Mouse (Mus musculus): ENCODE data around the gene Map4k1.

The Map4k1 gene

DNA sequence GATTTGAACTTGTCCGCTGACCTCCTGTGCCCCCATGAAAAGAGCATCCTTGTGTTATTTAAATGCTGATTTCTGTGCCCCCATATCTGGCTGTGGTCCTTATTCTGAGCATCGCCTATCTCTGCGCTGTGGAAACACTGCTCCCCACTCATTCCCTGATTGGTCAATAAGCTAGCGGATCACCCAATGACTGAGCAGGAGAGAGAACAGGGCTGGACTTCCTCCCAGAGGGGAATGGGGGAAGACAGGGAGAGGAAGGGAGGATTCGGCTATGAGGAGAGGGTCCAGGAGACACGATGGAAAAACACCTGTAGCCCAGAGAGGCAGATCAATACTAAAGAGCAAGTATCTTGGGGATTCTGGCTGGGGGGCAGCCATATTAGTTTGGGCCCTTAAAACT, 46.9 kb downstream of the Map4k1 start:
- DNase-seq: no peak

DNA sequence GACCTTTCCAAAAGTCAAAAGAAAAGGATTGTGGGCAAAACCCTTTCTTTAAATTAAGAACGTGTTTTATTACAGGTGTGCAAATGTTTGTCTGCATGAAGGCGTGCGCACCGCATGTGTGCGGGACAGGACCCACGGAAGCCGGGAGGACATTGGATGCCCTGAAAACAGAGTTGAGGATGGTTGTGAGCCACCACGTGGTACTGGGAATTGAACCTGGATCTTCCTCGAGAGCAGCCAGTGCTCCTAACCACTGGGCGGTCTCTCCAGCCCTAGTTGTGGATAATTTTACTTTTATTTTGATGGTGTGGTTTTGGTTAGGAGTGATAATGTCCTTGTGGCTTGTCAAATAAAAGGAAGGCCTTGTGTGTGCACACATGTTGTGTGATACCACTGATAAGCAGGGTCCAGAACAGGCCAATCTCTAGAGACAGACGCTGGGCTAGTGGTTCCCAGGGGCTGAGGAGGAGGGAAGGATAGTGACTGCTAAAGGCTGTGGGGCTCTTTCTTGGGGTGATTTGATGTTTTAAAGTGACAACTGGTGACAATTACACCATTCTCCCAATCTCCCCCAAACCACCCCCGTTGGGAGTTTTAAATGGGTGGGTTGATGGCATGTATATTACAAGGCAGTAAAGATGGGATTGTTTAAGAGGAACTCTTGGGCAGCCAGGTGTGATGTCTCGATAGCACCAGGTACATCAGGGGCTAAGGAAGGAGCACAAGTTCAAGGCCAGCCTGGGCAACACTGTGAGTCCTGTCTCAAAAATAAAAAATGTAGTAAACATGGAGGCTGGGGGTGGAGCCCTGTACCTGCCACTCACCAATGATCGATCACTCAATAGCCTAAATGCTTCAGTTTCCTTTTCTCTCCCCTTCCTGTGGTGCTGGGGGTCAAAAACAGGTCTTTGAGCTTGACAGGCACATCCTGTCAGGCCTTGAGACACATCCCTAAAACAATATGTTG, 48.1 kb downstream of the Map4k1 start:
- no peak for DNase-seq

DNA sequence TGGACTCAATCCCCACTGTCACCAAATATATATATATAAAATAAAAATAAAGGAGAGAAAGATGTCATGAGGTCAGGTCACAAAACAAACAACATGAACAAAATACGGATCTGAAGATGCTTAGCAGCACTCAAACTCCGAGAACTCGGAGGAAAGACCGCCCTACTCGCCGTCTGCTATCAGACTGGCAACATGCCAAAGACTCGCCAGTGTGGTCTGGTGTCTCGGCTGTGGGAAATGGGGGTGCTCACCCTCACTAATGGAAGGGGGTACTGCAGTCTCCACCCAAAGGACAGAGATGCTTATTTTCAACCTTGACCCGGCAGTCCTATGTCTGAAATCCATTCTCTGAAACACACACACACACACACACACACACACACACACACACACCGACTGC, 49.8 kb downstream of the Map4k1 start:
- DNase-seq: no peak

DNA sequence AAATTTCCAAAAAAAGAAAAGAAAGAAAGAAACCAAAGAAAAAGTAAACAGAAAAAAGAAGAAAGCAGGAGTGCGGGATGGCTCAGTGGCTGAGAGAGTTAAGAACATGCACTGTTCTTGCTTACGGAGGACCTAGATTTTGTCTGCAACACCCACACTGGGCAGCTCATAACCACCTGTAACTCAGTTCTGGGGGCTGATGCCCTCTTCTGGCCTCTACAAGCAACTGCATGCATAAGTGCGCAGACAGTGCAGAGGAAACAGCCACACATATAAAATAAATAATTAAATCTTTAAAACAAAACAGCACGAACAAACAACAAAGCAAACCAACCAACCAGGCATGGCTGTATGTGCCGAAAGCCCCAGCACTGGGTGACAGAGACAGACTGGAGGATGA, 50.8 kb downstream of the Map4k1 start:
- no peak for DNase-seq

DNA sequence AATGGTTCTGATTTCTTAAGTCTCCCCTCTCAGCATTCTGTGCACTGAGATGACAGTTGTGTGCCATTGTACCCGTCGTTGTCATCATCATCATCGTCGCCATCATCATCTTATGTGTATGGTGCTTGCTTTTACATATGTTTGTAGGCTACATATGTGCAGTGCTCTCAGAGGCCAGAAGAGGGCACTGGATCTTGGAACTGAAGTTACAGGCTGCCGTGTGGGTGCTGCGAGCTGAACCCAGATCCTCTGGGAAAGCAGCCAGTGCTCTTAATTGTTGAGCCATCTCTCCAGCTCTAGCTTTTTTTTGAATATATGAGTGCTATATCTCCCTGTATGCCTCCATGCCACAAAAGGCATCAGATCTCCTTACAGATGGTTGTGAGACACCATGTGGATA, 55.4 kb downstream of the Map4k1 start:
- DNase-seq: no peak

DNA sequence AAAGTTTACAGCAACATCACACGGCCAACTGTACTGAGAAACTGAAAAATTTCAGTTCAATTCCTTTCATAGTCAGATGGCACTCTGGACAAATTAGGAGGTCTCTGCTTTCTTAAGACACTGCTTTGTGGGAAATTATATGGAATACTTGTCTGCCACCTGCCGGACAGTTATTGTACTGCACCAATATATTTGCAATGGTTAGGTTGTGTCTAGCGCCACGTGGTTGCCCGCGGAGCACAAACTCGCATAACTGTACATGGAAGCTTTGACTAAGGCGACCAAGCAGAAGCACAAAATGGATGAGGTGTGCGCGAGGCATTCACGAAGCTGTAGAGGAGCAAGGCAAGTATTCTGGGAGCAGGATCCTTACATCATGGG, 57.7 kb downstream of the Map4k1 start:
- peak; percentile 87 for DNase-seq

DNA sequence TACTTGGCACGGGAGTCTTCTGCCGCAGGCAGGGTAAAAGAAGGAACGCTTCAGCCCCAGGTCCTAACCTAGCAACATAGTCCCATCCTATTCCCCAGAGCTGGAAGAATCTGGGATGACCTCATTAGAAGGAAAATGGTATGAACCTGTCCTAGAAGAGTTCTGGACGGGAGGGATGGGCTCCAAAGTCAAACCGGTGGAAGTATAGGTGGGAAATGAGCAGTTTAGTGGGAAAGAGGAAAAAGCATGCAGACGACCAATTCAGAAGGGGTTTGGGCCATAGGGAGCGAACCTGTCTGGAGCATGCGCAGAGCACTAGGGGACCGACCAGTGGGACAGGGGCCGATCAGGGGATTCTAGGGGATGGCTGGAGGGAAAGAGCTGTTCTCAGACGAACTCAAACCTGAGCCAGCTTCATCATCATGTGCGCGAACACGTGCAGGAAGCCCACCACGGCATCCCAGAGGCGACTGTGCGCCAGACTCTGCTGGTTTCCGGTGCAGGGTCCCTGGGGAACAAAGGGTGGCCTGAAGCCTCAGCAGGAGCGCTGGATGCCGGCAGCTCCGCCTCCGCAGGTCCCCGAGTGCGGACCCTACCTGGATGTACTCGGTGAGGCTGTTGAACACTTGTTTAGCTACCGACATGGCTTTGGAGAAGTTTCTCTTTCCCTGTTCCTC, 58.3 kb downstream of the Map4k1 start:
- DNase-seq: no peak

DNA sequence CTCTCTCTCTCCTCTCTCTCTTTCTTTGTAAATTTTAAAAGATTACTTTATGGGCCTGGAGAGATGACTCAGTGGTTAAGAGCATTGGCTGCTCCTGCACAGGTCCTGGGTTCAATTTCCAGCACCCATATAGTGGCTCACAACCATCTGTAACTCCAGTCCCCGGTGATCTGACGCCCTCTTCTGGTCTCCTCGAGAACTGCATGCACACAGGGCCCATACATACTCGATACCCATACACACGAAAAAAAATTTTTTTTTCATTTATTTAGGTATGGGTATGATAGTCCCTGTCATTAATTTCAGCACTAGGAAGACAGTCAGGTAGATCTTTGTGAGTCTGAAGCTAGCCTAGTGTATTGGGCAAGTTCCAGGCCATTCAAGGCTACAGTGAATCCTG, 59.3 kb downstream of the Map4k1 start:
- DNase-seq: no peak

DNA sequence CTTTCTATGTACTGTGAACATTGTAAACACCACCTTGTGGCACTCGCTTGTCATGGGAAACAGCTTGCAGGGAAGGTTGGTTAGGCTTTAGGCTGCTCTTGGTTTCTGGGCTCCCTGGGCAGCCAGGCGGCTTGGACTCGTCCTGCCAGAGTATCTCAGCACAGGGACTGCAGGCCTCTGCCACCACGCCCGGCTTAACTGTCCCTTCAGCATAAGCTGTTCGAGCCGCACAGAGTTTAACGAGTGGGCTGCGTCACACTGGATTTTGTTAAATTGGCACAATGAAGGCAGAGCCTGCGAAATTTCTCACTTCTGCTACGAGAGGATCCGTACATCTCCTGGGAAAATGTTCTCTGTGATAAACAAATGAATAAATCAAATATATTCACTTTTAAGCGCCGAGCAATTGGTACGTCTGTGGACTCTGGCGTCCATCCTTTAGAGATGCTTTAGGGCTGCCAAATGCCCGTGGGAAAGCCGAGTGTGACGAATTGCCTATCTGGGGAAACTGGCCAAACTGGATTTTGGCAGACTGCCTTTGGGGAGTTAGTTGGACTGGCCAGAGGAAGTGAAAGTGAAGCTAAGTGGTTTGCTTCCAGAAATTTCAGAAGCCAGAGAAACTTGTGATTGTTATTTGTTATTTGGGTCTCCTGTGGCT, 61.3 kb downstream of the Map4k1 start:
- peak; percentile 69 for DNase-seq

DNA sequence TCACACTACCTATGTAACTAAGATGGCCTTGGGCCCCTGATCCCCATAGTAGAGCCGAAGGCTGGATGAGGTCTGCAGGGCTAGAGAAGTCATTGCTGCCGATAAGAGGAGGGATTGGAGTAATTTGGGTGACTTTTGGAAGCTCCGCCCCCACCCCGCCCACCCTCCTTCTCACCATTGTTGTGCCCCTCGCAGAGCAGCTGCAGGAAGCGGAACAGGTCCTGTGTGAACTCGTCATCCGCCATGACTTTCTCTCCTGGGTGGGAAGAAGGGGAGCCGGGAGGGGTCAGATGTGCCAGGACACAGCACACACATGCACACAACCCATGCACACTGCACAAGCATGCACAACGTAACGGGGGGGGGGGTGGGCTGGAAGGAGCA, 61.8 kb downstream of the Map4k1 start:
- no peak for DNase-seq

DNA sequence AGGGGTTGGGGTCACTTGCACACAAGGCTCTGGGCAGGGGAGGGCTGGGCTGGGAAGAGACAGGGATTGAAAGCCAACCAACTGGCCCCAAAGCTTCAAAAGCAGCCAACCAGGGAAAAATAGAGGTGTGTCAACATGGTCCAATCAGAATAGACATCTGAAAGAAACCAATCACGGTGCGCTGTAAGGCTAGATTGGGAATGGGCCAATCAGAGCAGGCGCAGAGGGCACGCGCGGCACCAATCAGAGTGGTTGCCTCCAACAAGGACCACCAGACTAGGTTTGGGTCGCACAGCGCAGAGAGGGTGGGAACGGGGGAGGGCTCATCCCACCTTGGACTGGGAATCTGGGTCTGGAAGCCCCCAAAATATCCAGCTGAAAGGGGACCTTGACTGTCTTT, 62.5 kb downstream of the Map4k1 start:
- DNase-seq: no peak

DNA sequence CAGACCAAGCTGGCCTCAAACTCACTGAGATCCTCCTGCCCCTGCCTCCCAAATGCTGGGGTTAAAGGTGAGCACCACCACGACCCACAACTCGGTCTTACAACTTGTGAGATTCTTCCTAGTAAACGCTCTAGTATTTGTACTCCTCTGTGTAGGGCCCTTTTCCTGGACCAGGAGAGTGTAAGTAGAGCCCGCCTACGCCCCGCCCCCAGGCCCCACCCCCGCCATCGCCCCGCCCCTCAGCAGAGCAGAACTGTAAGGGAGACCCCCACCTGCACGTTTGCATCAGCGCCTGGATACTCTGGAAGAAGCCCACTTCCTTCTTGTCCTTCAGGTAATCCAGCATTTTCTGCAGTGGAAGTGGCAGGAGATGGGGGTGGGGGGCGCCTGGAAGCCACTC, 64.7 kb downstream of the Map4k1 start:
- no peak for DNase-seq

DNA sequence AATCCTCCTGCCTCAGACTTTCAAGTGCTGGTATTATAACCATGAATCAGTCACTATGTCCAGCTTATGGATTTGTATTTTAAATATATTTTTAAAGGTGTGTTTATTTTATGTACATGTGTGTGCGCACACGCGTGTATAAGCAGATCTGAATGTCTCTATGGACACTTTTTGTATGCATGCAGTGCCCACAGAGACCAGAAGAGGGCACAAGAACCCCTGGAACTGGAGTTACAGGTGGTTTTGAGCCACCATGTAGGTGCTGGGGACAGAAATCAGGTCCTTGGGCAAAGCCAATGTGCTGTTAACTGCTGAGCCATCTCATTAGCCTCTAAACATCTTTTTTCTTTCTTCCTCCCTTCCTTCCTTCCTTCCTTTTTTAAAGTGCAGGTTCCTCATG, 66.2 kb downstream of the Map4k1 start:
- no peak for DNase-seq

DNA sequence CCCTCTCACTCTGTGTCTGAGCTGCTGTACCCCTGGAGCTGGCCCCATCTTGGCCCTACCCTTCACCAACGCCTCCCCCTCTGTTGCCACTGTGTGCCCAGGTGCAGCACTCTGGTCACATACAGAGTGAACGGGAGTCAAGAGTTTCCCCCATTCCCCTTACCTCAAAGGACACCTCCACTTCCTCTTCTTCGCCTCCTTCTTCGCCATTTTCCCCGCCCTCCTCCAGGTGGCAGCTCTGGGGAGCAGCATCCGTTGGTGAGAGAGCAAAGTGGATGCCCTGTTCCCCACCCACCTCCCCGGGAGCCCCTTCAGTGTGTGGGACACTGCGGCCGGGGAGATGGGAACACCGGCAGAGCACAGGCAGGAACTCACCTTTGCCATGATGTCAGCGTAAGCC, 66.8 kb downstream of the Map4k1 start:
- DNase-seq: no peak

DNA sequence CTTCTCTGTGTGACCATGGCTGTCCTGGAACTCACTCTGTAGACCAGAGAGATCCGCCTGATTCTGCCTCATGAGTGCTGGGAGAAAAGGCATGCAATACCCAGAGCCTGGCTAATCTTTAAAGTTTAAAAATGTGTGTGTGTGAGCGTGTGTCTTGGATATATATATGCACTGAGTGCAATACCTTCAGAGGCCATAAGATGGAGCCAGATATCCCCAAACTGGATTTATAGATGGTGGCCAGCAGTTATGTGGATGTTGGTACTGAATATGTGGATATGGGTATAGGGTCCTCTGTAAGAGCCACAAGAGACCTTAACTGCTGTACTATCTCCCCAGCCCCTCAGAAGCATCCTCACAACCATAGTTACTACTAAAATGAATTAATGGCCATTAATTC, 68.9 kb downstream of the Map4k1 start:
- DNase-seq: no peak

DNA sequence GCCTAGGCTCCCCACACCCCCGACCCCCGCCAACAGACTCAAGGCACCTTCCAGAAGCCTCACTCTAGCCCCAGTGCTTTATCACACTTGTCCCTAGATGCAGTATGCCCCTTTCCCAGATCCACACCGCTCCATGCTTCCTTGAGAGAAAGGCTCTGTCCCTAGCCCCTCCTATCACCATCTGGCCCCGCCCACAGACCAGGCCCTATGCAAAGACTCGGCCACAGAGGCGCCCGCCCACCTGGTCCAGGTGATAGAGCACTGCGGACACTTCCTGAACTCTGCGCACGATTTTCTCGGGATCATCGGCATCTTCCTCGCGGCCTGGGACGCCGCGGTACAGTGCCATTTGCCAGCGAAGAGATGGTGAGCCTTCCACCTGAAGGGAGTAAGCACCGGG, 71.0 kb downstream of the Map4k1 start:
- no peak for DNase-seq
